Mouse (Mus musculus): ENCODE measurements around the gene Mroh2a. TPM values are rescaled to one million over a fixed set of nuclear protein-coding genes. Genes with fewer than 3 reads are reported as not detected.

The Mroh2a gene
- 1.3 and 1.5 TPM in 2 replicates for polyA plus RNA-seq (2016; fragmentation: Nextera tagmentation; extraction: Ambion mirVana)

DNA sequence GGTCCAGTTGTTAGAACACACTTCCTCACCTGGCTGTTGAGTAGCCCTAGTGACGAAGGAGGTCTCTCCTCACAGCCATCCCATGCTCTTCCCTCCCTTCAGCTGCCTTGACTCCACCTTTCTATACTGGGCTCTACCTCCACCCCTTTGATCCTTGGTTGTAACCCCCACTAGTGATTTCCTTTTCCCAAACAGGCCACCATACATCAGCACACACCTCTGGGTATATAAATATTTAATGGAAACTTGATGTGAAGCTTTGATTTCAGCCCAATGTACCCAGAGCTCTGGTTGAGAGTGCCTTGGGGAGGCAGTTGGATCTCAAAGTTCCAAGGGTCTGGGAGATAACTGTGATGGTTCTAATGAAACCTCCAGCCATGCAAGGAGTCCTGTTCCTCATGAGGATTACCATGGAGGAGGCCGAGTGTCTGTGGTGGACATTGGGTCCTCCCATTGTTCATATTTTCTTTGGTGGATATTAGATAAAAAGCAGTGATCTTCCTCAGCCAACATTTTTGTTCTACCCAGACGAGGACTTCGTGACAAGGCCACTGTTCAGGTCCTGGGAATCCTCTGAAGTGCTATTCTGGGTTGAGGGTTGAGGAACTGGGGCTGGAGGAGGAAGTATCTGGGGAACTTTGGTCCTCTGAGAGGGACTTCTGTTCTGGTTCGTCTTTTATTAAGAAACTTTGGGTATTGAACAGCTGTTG, at the start of gene Mroh2a:
TSS of gene Mroh2a (plus strand) at position 317 of the 710 bp plus-strand sequence.
- Histone ChIP-seq H3K27ac (no peak within 1 kb of the TSS), H3K4me1 (no peaks in the 10 kb centered on the region), H3K9ac (no peak within 1 kb of the TSS), H3K36me3 (no peaks in the 10 kb centered on the region), H3K27me3 (replicated peaks) (no peaks in the 10 kb centered on the region), H3K9me3 (peaks cover 68% of the 10 kb centered on the region), H3K4me3 (no peak within 1 kb of the TSS), H3K4me2 (replicated peaks) (no peak within 1 kb of the TSS)
- 55% methylated on average over 5 of the region's 5 CpGs for WGBS
- no peak for ATAC-seq (ENCODE audit: low FRiP score, low read depth)

- ATAC-seq (ENCODE audit: low FRiP score, low read depth), result no peak
- H3K27me3 ChIP-seq (replicated peaks), result no peaks in the 10 kb centered on the region
- H3K4me2 ChIP-seq (replicated peaks), result no peak overlapping the region
- H3K36me3 ChIP-seq, result no peaks in the 10 kb centered on the region
- H3K27ac ChIP-seq, result no peak overlapping the region
- H3K4me1 ChIP-seq, result no peaks in the 10 kb centered on the region
- no peak overlapping the region for H3K4me3 ChIP-seq
- WGBS, result 92% methylated on average over 1 of the region's 1 CpGs
- no peak overlapping the region for H3K9ac ChIP-seq
- H3K9me3 ChIP-seq, result peaks cover 10% of the 10 kb centered on the region; the same call in 1 of the 2 replicates
Measured at GRCm38 (mm10) chr1:88179657-88180056, 47.1 kb upstream of the Mroh2a start.

DNA sequence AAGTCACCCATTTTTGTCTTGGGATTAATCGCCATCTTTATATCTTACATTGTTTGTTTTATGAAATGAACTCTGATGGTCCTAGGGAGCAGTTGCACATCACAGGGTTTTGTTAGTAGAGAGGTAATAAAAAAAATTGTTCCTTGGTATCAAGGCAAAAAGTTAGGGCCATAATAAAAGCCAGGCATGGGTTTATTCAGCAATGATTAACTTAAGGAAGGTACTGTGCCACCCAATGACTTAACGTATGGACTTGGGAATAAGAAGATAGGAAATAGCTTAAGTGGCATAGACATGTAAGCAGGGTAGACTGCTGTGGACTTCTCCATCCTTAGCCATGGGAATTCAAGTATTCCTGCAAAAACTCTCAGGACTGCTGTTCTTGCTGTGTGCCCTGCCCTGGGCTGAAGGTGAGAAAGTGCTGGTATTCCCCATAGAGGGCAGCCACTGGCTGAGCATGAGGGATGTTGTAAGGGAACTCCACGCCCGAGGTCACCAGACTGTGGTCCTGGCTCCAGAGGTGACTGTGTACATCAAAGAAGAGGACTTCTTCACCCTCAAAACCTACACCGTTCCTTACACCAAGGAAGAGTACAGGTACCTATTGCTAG, 40.4 kb upstream of the Mroh2a start:
- WGBS, result 90% methylated on average over 5 of the region's 5 CpGs
- no peak overlapping the region for H3K4me2 ChIP-seq (replicated peaks)
- no peak for ATAC-seq (ENCODE audit: low FRiP score, low read depth)
- H3K9ac ChIP-seq, result no peak overlapping the region
- H3K36me3 ChIP-seq, result no peaks in the 10 kb centered on the region
- H3K27me3 ChIP-seq (replicated peaks), result no peaks in the 10 kb centered on the region
- H3K9me3 ChIP-seq, result no peaks in the 10 kb centered on the region
- no peak overlapping the region for H3K4me3 ChIP-seq
- H3K4me1 ChIP-seq, result no peaks in the 10 kb centered on the region
- no peak overlapping the region for H3K27ac ChIP-seq

DNA sequence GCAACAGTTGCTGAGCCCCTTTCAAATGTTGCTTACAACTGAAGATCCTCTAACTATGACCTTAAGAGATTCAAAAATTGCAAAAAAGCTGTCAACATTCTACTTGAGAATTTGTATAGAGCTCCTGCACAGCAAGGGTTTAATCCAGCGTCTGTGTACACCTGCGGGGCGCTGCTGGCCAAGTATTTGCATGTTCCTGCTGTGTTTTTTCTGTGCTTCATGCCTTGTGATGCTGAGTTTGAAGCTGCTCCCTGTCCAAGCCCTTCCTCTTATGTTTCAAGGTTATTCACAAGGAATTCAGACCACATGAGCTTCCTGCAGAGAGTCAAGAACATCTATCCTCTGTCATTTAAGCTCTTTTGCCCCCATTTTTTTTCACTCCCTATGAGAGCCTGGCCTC, 34.6 kb upstream of the Mroh2a start:
- H3K9me3 ChIP-seq, result no peaks in the 10 kb centered on the region
- ATAC-seq (ENCODE audit: low FRiP score, low read depth), result no peak
- WGBS, result 68% methylated on average over 3 of the region's 3 CpGs
- no peak overlapping the region for H3K4me2 ChIP-seq (replicated peaks)
- no peak overlapping the region for H3K4me3 ChIP-seq
- no peaks in the 10 kb centered on the region for H3K27me3 ChIP-seq (replicated peaks)
- no peaks in the 10 kb centered on the region for H3K36me3 ChIP-seq
- no peaks in the 10 kb centered on the region for H3K4me1 ChIP-seq
- H3K27ac ChIP-seq, result no peak overlapping the region
- no peak overlapping the region for H3K9ac ChIP-seq

- 0 out of 2 replicates have a peak, but pooled peaks cover 3% of the 10 kb centered on the region for H3K27me3 ChIP-seq (replicated peaks)
- H3K4me1 ChIP-seq, result no peaks in the 10 kb centered on the region
- no peak for ATAC-seq (ENCODE audit: low FRiP score, low read depth)
- no peak overlapping the region for H3K4me2 ChIP-seq (replicated peaks)
- no peak overlapping the region for H3K4me3 ChIP-seq
- H3K9ac ChIP-seq, result no peak overlapping the region
- no peaks in the 10 kb centered on the region for H3K9me3 ChIP-seq
- no peaks in the 10 kb centered on the region for H3K36me3 ChIP-seq
- WGBS, result 77% methylated on average over 1 of the region's 1 CpGs
- H3K27ac ChIP-seq, result no peak overlapping the region
Measured at GRCm38 (mm10) chr1:88195687-88196086, 31.1 kb upstream of the Mroh2a start.

- WGBS, result 77% methylated on average over 3 of the region's 3 CpGs
Measured at GRCm38 (mm10) chr1:88197443-88197842, 29.3 kb upstream of the Mroh2a start.

GRCm38 (mm10) chr1:88199996-88200395, 26.8 kb upstream of the Mroh2a start:
- Histone ChIP-seq H3K27me3 (replicated peaks) (0 out of 2 replicates have a peak, but pooled peaks cover 3% of the 10 kb centered on the region), H3K4me2 (replicated peaks) (no peak overlapping the region), H3K4me3 (no peak overlapping the region), H3K36me3 (no peaks in the 10 kb centered on the region), H3K9ac (no peak overlapping the region), H3K4me1 (no peaks in the 10 kb centered on the region), H3K9me3 (no peaks in the 10 kb centered on the region), H3K27ac (no peak overlapping the region)
- ATAC-seq (ENCODE audit: low FRiP score, low read depth), result no peak
- WGBS, result 82% methylated on average over 2 of the region's 2 CpGs

More at GRCm38 (mm10) chr1:88197443-88197842, 29.3 kb upstream of the Mroh2a start:
- H3K27me3 ChIP-seq (replicated peaks), result 0 out of 2 replicates have a peak, but pooled peaks cover 3% of the 10 kb centered on the region
- no peak for ATAC-seq (ENCODE audit: low FRiP score, low read depth)
- H3K36me3 ChIP-seq, result no peaks in the 10 kb centered on the region
- no peaks in the 10 kb centered on the region for H3K9me3 ChIP-seq
- H3K9ac ChIP-seq, result no peak overlapping the region
- no peak overlapping the region for H3K4me2 ChIP-seq (replicated peaks)
- H3K4me3 ChIP-seq, result no peak overlapping the region
- H3K4me1 ChIP-seq, result no peaks in the 10 kb centered on the region
- H3K27ac ChIP-seq, result no peak overlapping the region

DNA sequence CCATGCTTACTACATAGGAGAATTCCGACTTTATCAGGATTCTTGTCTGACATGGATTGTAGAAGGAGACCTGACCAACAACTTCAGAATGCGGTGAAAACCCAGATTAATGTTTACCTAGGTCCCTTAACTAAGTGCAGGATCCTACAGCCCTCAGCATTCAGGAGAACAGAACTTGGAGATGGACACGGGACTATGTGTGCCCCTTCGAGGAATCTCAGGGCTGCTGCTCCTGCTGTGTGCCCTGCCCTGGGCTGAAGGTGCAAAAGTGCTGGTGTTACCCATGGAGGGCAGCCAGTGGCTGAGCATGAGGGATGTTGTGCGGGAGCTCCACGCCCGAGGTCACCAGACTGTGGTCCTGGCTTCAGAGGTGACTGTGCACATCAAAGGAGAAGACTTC, 26.3 kb upstream of the Mroh2a start, which contains the start of gene Ugt1a2:
TSS of gene Ugt1a2 (plus strand) at position 146 of the 400 bp plus-strand sequence.
- no peak within 1 kb of the TSS for H3K9ac ChIP-seq
- no peak within 1 kb of the TSS for H3K4me2 ChIP-seq (replicated peaks)
- no peak within 1 kb of the TSS for H3K4me3 ChIP-seq
- 84% methylated on average over 7 of the region's 7 CpGs for WGBS
- no peak for ATAC-seq (ENCODE audit: low FRiP score, low read depth)
- H3K9me3 ChIP-seq, result no peaks in the 10 kb centered on the region
- no peak within 1 kb of the TSS for H3K27ac ChIP-seq
- 0 out of 2 replicates have a peak, but pooled peaks cover 3% of the 10 kb centered on the region for H3K27me3 ChIP-seq (replicated peaks)
- peaks cover 4% of the 10 kb centered on the region; the same call in 1 of the 2 replicates for H3K4me1 ChIP-seq
- no peaks in the 10 kb centered on the region for H3K36me3 ChIP-seq

DNA sequence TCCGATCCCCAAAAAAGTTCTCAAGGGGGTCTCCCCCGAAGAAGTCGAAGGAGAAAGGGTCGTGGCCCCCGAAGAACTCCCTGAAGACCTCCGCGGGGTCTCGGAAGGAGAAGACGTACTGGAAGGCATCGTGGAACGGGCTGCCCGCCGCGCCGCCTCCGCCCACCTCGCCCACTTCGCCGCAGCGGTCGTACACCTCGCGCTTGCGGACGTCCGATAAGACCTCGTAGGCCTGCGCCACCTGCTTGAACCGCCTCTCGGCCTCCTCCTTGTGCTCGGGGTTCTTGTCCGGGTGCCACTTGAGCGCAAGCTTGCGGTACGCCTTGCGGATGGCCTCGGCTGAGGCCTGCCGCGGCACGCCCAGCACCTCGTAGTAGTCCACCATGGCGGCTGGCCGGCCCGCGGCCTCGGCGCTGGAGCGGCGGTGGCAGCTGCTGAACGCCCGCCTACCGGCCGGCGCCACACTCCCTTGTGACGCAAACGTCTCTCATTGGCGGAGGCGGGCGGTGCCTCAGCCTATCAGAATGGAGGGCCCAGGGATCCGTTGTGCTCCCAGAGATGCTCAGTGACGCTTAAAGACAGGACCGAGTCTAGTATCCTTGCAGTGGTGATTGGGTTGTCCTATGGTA, 21.4 kb upstream of the Mroh2a start, which contains the start of gene Dnajb3:
TSS of gene Dnajb3 (minus strand) at position 489 of the 629 bp plus-strand sequence.
- Histone ChIP-seq H3K4me3 (peak within 1 kb of the TSS; percentile 47), H3K4me2 (replicated peaks) (peak within 1 kb of the TSS; percentile 79), H3K36me3 (no peaks in the 10 kb centered on the region), H3K9me3 (no peaks in the 10 kb centered on the region), H3K27ac (no peak within 1 kb of the TSS), H3K27me3 (replicated peaks) (0 out of 2 replicates have a peak, but pooled peaks cover 3% of the 10 kb centered on the region), H3K4me1 (peaks cover 5% of the 10 kb centered on the region; the same call in 1 of the 2 replicates), H3K9ac (peak within 1 kb of the TSS; percentile 76)
- peak; percentile 99 for ATAC-seq (ENCODE audit: low FRiP score, low read depth)
- 5% methylated on average over 62 of the region's 62 CpGs for WGBS

DNA sequence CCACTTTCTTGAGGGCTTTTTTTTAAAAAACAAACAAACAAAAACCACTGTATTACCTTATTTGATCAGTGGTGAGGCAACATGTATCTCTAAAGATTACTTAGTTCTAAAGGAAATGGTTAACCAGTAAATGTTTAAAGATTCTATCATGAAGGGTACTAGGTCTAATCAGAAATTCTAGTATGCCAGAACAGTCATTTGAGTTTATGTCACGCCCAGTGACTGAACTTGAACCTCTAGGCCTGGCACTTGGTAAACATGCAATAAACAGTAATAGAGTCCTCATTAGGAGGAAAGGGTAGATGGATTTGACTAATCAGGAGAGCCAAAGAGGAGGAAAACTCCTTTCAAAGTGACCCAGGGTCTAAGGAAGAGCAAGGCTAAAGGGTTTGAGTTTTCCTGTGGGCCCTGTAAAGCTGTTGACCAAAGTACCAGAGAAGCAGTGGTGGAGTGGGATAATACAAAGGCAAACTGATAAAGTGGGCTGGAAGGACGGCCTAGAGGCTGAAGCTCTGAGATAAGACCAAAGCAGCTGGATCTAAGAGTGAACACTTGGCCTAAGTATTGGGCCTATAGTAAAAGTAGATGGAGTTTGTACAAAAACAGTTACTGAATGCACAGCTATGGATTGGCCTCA, 19.8 kb upstream of the Mroh2a start:
- H3K4me3 ChIP-seq, result no peak overlapping the region
- no peak overlapping the region for H3K27ac ChIP-seq
- H3K9me3 ChIP-seq, result peaks cover 7% of the 10 kb centered on the region
- H3K36me3 ChIP-seq, result no peaks in the 10 kb centered on the region
- H3K4me1 ChIP-seq, result peaks cover 5% of the 10 kb centered on the region; the same call in 1 of the 2 replicates
- H3K4me2 ChIP-seq (replicated peaks), result no peak overlapping the region
- no peak overlapping the region for H3K9ac ChIP-seq
- ATAC-seq (ENCODE audit: low FRiP score, low read depth), result no peak
- no peaks in the 10 kb centered on the region for H3K27me3 ChIP-seq (replicated peaks)
- WGBS, result 76% methylated on average over 2 of the region's 2 CpGs

GRCm38 (mm10) chr1:88211812-88212211, 15.0 kb upstream of the Mroh2a start, which contains the start of gene Ugt1a1:
Gene Ugt1a1, plus strand, starts transcription at chr1:88211959.
- Histone ChIP-seq H3K9ac (no peak within 1 kb of the TSS), H3K4me2 (replicated peaks) (no peak within 1 kb of the TSS), H3K4me1 (no peaks in the 10 kb centered on the region), H3K36me3 (no peaks in the 10 kb centered on the region), H3K27ac (no peak within 1 kb of the TSS), H3K27me3 (replicated peaks) (no peaks in the 10 kb centered on the region), H3K9me3 (peaks cover 51% of the 10 kb centered on the region), H3K4me3 (no peak within 1 kb of the TSS)
- 69% methylated on average over 8 of the region's 8 CpGs for WGBS
- ATAC-seq (ENCODE audit: low FRiP score, low read depth), result no peak

Data from neural tube, embryonic 12.5 days (tissue).